Mouse (Mus musculus) myocyte (in vitro differentiated cells): ENCODE measurements around the gene Ccdc102a.

Experiments used
- CEBPB ChIP-seq: IDR thresholded peaks from 2 replicates; pipeline ENCODE4 v1.6.1; 2011; ENCODE audit warnings: mild to moderate bottlenecking, moderate library complexity; ENCODE audit not compliant: poor library complexity, insufficient read depth, severe bottlenecking
- E2F4 ChIP-seq: IDR thresholded peaks from one replicate; pipeline ENCODE4 v1.6.1; 2011; ENCODE audit warnings: mild to moderate bottlenecking, control low read depth, moderate library complexity; ENCODE audit not compliant: insufficient read depth
- MAX ChIP-seq: IDR thresholded peaks from one replicate; pipeline ENCODE4 v1.6.1; 2011; ENCODE audit warnings: low read depth, mild to moderate bottlenecking, control low read depth
- MYOD1 ChIP-seq, 3 experiments: IDR thresholded peaks; one replicate each; pipeline ENCODE4 v1.6.1; 2011; ENCODE audit warnings: control low read depth in 2 of 3, low read depth in 2 of 3, mild to moderate bottlenecking in 2 of 3, moderate library complexity in 1 of 3; ENCODE audit not compliant: insufficient read length in 2 of 3, control insufficient read depth in 1 of 3
- MYOG ChIP-seq, 3 experiments: IDR thresholded peaks; one replicate each; pipeline ENCODE4 v1.6.1; 2011; ENCODE audit warnings: control low read depth in 2 of 3, low read depth in 2 of 3, mild to moderate bottlenecking in 2 of 3; ENCODE audit not compliant: insufficient read length in 2 of 3, control insufficient read depth in 1 of 3, insufficient read depth in 1 of 3
- POLR2A ChIP-seq: IDR thresholded peaks from one replicate; pipeline ENCODE4 v1.6.1; 2011; ENCODE audit warnings: low read depth, mild to moderate bottlenecking, control low read depth, moderate library complexity; ENCODE audit not compliant: insufficient read length
- POLR2AphosphoS2 ChIP-seq: IDR thresholded peaks from one replicate; pipeline ENCODE4 v1.6.1; 2011; ENCODE audit warnings: low read depth, control low read depth; ENCODE audit not compliant: insufficient read length
- REST ChIP-seq: IDR thresholded peaks from one replicate; pipeline ENCODE4 v1.6.1; 2011; ENCODE audit warnings: mild to moderate bottlenecking, control low read depth, moderate library complexity; ENCODE audit not compliant: insufficient read depth, insufficient read length
- SRF ChIP-seq: IDR thresholded peaks from one replicate; pipeline ENCODE4 v1.6.1; 2011; ENCODE audit warnings: low read depth; ENCODE audit not compliant: control insufficient read depth, insufficient read length
- TCF12 ChIP-seq: IDR thresholded peaks from one replicate; pipeline ENCODE4 v1.6.1; 2011; ENCODE audit warnings: mild to moderate bottlenecking, control low read depth; ENCODE audit not compliant: poor library complexity, insufficient read depth, severe bottlenecking
- TCF3 ChIP-seq: IDR thresholded peaks from one replicate; pipeline ENCODE4 v1.6.1; 2011; ENCODE audit warnings: low read depth, control low read depth; ENCODE audit not compliant: insufficient read length
- USF1 ChIP-seq: IDR thresholded peaks from one replicate; pipeline ENCODE4 v1.6.1; 2011; ENCODE audit warnings: low read depth, mild to moderate bottlenecking, control low read depth, moderate library complexity

- TF ChIP-seq MYOG (IDR thresholded peaks at IDR 0.05; ENCODE audit: control insufficient read depth in 1 of 3, insufficient read depth in 1 of 3, insufficient read length in 2 of 3, low read depth in 2 of 3) (no peak), POLR2A (no peak), MAX (no peak), REST (no peak), TCF12 (no peak), SRF (no peak), CEBPB (no peak), MYOD1 (IDR thresholded peaks at IDR 0.05; ENCODE audit: control insufficient read depth in 1 of 3, insufficient read length in 2 of 3, low read depth in 2 of 3) (no peak), TCF3 (no peak), USF1 (no peak), E2F4 (no peak), POLR2AphosphoS2 (no peak)
Measured at GRCm38 (mm10) chr8:94880742-94881141, 37.2 kb downstream of the Ccdc102a start.
